Mouse (Mus musculus) MEL (cell line): ENCODE data around the gene Ube2h. TPM values are rescaled to one million over a fixed set of nuclear protein-coding genes. Genes with fewer than 3 reads are reported as not detected.

ENCODE experiments used
- DNase-seq: peaks from one replicate; pipeline ENCODE4 v3.0.0; 2011; ENCODE audit warnings: low read depth, low spot score
- H3K27ac ChIP-seq: 2 replicates; pipeline ENCODE4 v1.5.1; 2012; ENCODE audit warnings: low read depth, mild to moderate bottlenecking, control low read depth, low read length, moderate library complexity; ENCODE audit not compliant: control insufficient read depth
- H3K27me3 ChIP-seq, 2 experiments: fragments of 150-350 bp in 1 of 2; sonication (generic) in 1 of 2; 2 replicates each; pipeline ENCODE4 v1.6.1; 2012; ENCODE audit warnings: low read length in 2 of 2, mild to moderate bottlenecking in 2 of 2, improper control_type of control experiment in 1 of 2, moderate library complexity in 1 of 2; ENCODE audit not compliant: insufficient read depth in 2 of 2, control insufficient read depth in 1 of 2
- H3K36me3 ChIP-seq, 2 experiments: 2 replicates each; pipeline ENCODE4 v1.6.1; 2012 to 2014; ENCODE audit warnings: low read length in 2 of 2, improper control_type of control experiment in 1 of 2, inconsistent platforms in 1 of 2, mild to moderate bottlenecking in 1 of 2; ENCODE audit not compliant: insufficient read depth in 2 of 2, control insufficient read depth in 1 of 2
- H3K4me1 ChIP-seq, 2 experiments: fragments of 150-350 bp in 1 of 2; sonication (generic) in 1 of 2; 2 replicates each; pipeline ENCODE4 v1.6.1; 2012; ENCODE audit warnings: low read length in 2 of 2, improper control_type of control experiment in 1 of 2, mild to moderate bottlenecking in 1 of 2; ENCODE audit not compliant: insufficient read depth in 2 of 2, control insufficient read depth in 1 of 2
- H3K4me3 ChIP-seq, 2 experiments: fragments of 150-350 bp in 1 of 2; sonication (generic) in 1 of 2; 2 replicates each; pipeline ENCODE4 v1.5.1; 2012; ENCODE audit warnings: low read depth in 2 of 2, low read length in 2 of 2, mild to moderate bottlenecking in 2 of 2, moderate library complexity in 2 of 2, control low read depth in 1 of 2, improper control_type of control experiment in 1 of 2; ENCODE audit not compliant: control insufficient read depth in 1 of 2, insufficient read depth in 1 of 2
- H3K79me2 ChIP-seq: 2 replicates; pipeline ENCODE4 v1.6.1; 2012; ENCODE audit warnings: mild to moderate bottlenecking, low read length, moderate library complexity; ENCODE audit not compliant: control insufficient read depth, poor library complexity, insufficient read depth
- H3K9ac ChIP-seq: 2 replicates; pipeline ENCODE4 v1.6.1; 2012; ENCODE audit warnings: low read depth, mild to moderate bottlenecking, control low read depth, low read length, moderate library complexity; ENCODE audit not compliant: control insufficient read depth, poor library complexity, severe bottlenecking
- H3K9me3 ChIP-seq: fragments of 150-350 bp; sonication (generic); replicated peaks from 2 replicates; pipeline ENCODE4 v1.6.1; 2012; ENCODE audit warnings: mild to moderate bottlenecking, low read length, improper control_type of control experiment, moderate library complexity; ENCODE audit not compliant: insufficient read depth
- CHD1 ChIP-seq: IDR thresholded peaks from 2 replicates; pipeline ENCODE4 v1.6.1; 2012; ENCODE audit warnings: low read depth, mild to moderate bottlenecking, inconsistent platforms, low read length, improper control_type of control experiment
- CTCF ChIP-seq, 3 experiments: IDR thresholded peaks in 2 of 3; conservative IDR thresholded peaks in 1 of 3; 2 replicates each; pipeline ENCODE4 v1.5.1; 2011 to 2012; ENCODE audit warnings: low read length in 3 of 3, low read depth in 2 of 3, mild to moderate bottlenecking in 2 of 3, improper control_type of control experiment in 1 of 3, inconsistent platforms in 1 of 3, mixed read lengths in 1 of 3, moderate library complexity in 1 of 3; ENCODE audit not compliant: control insufficient read depth in 1 of 3, insufficient read depth in 1 of 3, poor library complexity in 1 of 3, severe bottlenecking in 1 of 3
- EP300 ChIP-seq, 2 experiments: IDR thresholded peaks; 2 replicates each; pipeline ENCODE4 v1.6.1; 2011; ENCODE audit warnings: improper control_type of control experiment in 2 of 2, low read length in 2 of 2, low read depth in 1 of 2, mild to moderate bottlenecking in 1 of 2
- ETS1 ChIP-seq: IDR thresholded peaks from 2 replicates; pipeline ENCODE4 v1.6.1; 2012; ENCODE audit warnings: low read depth, mild to moderate bottlenecking, inconsistent platforms, low read length, improper control_type of control experiment, moderate library complexity
- MAFK ChIP-seq: IDR thresholded peaks from 2 replicates; pipeline ENCODE4 v1.6.1; 2011; ENCODE audit warnings: low read depth, mild to moderate bottlenecking, low read length, improper control_type of control experiment, borderline replicate concordance
- MAZ ChIP-seq: IDR thresholded peaks from 2 replicates; pipeline ENCODE4 v1.6.1; 2012; ENCODE audit warnings: low read depth, mild to moderate bottlenecking, inconsistent platforms, low read length, improper control_type of control experiment
- MEF2A ChIP-seq: IDR thresholded peaks from 2 replicates; pipeline ENCODE4 v1.6.1; 2014; ENCODE audit warnings: low read depth, mild to moderate bottlenecking, inconsistent platforms, low read length, improper control_type of control experiment; ENCODE audit not compliant: poor library complexity, insufficient replicate concordance, severe bottlenecking; ENCODE audit errors: extremely low read depth
- MXI1 ChIP-seq: IDR thresholded peaks from 2 replicates; pipeline ENCODE4 v1.6.1; 2011; ENCODE audit warnings: mild to moderate bottlenecking, low read depth, low read length, improper control_type of control experiment
- MYB ChIP-seq: IDR thresholded peaks from 2 replicates; pipeline ENCODE4 v1.6.1; 2011; ENCODE audit warnings: mild to moderate bottlenecking, low read depth, low read length, improper control_type of control experiment
- POLR2AphosphoS2 ChIP-seq: IDR thresholded peaks from 2 replicates; pipeline ENCODE4 v1.6.1; 2011; ENCODE audit warnings: low read length, improper control_type of control experiment
- POLR2AphosphoS5 ChIP-seq: IDR thresholded peaks from 2 replicates; pipeline ENCODE4 v1.6.1; 2012; ENCODE audit warnings: low read depth, borderline replicate concordance, mild to moderate bottlenecking, inconsistent platforms, low read length, moderate library complexity, mixed read lengths
- RCOR1 ChIP-seq: IDR thresholded peaks from 2 replicates; pipeline ENCODE4 v1.6.1; 2012; ENCODE audit warnings: low read depth, mild to moderate bottlenecking, inconsistent platforms, low read length, improper control_type of control experiment
- SIN3A ChIP-seq: IDR thresholded peaks from 2 replicates; pipeline ENCODE4 v1.6.1; 2012; ENCODE audit warnings: low read length, improper control_type of control experiment, inconsistent platforms
- TAL1 ChIP-seq: IDR thresholded peaks from 2 replicates; pipeline ENCODE4 v1.6.1; 2012; ENCODE audit warnings: mild to moderate bottlenecking, inconsistent platforms, low read length, moderate library complexity, mixed read lengths
- TBP ChIP-seq: IDR thresholded peaks from 2 replicates; pipeline ENCODE4 v1.8.0; 2011; ENCODE audit warnings: low read depth, low read length, improper control_type of control experiment
- TCF12 ChIP-seq: IDR thresholded peaks from 2 replicates; pipeline ENCODE4 v1.6.1; 2014; ENCODE audit warnings: low read depth, mild to moderate bottlenecking, inconsistent platforms, low read length, improper control_type of control experiment, moderate library complexity
- ZC3H11A ChIP-seq: IDR thresholded peaks from 2 replicates; pipeline ENCODE4 v1.6.1; 2012; ENCODE audit warnings: low read depth, mild to moderate bottlenecking, inconsistent platforms, low read length, improper control_type of control experiment
- ZMIZ1 ChIP-seq: IDR thresholded peaks from 2 replicates; pipeline ENCODE4 v1.6.1; 2012; ENCODE audit warnings: low read depth, mild to moderate bottlenecking, inconsistent platforms, low read length, improper control_type of control experiment, moderate library complexity
- ZNF384 ChIP-seq: IDR thresholded peaks from 2 replicates; pipeline ENCODE4 v1.6.1; 2012; ENCODE audit warnings: low read depth, mild to moderate bottlenecking, inconsistent platforms, low read length, improper control_type of control experiment
- polyA plus RNA-seq, 2 experiments: library from polyadenylated mRNA; stranded (reverse) in 1 of 2; unstranded in 1 of 2; fragments of >175 nt in 1 of 2; fragments of >200 nt in 1 of 2; gene quantifications; 2 replicates each; pipeline versions ENCODE4 v1.2.1 to v1.2.4; 2012; ENCODE audit warnings: low replicate concordance in 2 of 2, low read depth in 1 of 2; ENCODE audit not compliant: insufficient read length in 2 of 2, insufficient read depth in 1 of 2, missing spikeins in 1 of 2
- total RNA-seq: library from RNA; depleted of rRNA; stranded (reverse); fragments of 300-350 nt; gene quantifications from 2 replicates; pipeline ENCODE4 v1.2.3, GENCODE M21; 2012

The Ube2h gene
- total and polyA plus RNA-seq, 3 experiments = 4.2 to 7.4 TPM; not detected in 1

DNA sequence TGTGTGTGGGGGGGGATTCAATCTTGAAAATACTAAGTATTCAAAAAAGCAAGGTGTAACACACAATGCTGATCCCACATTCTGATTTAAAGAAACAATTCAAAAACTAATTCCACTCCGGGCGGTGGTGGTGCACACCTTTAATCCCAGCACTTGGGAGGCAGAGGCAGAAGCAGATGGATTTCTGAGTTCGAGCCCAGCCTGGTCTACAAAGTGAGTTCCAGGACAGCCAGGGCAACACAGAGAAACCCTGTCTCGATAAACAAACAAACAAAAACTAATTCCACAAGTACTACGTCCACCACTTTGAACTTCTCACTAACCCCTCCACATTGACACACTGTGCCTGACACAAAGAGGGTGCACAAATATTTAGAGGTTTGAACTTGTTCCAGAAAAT, 4.7 kb downstream of the Ube2h start:
- no peak overlapping the region for H3K27ac ChIP-seq
- no peak overlapping the region for H3K4me3 ChIP-seq

DNA sequence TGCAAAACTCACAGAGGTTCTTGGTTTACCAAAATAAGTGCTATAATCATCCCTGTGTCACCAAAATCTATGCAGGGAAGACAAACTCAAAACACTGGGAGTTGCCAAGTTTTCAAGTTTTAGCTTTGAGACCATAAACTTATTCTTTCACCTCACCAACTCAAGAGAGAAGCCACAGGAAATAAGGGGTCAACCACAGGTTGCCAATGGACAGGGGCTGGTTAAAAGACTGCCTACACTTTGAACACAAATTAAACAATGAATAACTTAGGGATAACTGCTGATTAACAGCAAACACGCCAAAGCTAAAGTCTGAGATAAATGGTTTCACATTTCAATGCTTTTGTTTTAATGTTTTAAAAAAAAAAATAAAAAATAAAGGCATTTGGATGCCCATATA, 5.2 kb downstream of the Ube2h start:
- H3K4me3 ChIP-seq = no peak overlapping the region
- no peaks in the 10 kb centered on the region for H3K27me3 ChIP-seq
- no peak for TF ChIP-seq TAL1
- no peak for TF ChIP-seq ZMIZ1
- TF ChIP-seq ZC3H11A = no peak
- no peak for TF ChIP-seq TCF12
- TF ChIP-seq MEF2A = no peak
- no peak for TF ChIP-seq CHD1
- peaks cover 2 to 5% of the 10 kb centered on the region in 2 experiments; a peak in 1 of 4 replicates for H3K4me1 ChIP-seq
- H3K9ac ChIP-seq = no peak overlapping the region
- H3K27ac ChIP-seq = no peak overlapping the region
- no peak for DNase-seq
- no peaks in the 10 kb centered on the region for H3K9me3 ChIP-seq
- no peaks in the 10 kb centered on the region for H3K79me2 ChIP-seq
- H3K36me3 ChIP-seq = peaks cover 0 to 3% of the 10 kb centered on the region in 2 experiments; a peak in 2 of 4 replicates

More for the DNA sequence above, 4.7 kb downstream of the Ube2h start:
- Histone ChIP-seq H3K9me3 (no peaks in the 10 kb centered on the region), H3K36me3 (peaks cover 0 to 3% of the 10 kb centered on the region in 2 experiments; a peak in 2 of 4 replicates), H3K79me2 (no peaks in the 10 kb centered on the region), H3K9ac (no peak overlapping the region), H3K4me1 (peaks cover 2 to 7% of the 10 kb centered on the region in 2 experiments; a peak in 1 of 4 replicates), H3K27me3 (no peaks in the 10 kb centered on the region)
- TF ChIP-seq MAZ (no peak), CHD1 (no peak), SIN3A (no peak), CTCF (IDR thresholded peaks at IDR 0.05 in 2 of 3, conservative IDR thresholded peaks at IDR 0.05 in 1 of 3; ENCODE audit: control insufficient read depth in 1 of 3, insufficient read depth in 1 of 3, low read depth in 2 of 3, low read length in 3 of 3, poor library complexity in 1 of 3, severe bottlenecking in 1 of 3) (no peak), TCF12 (no peak), ETS1 (no peak), MYB (no peak), ZC3H11A (no peak), RCOR1 (no peak), MXI1 (no peak), TBP (no peak), ZNF384 (no peak), POLR2AphosphoS5 (no peak), MAFK (no peak), POLR2AphosphoS2 (no peak), EP300 (IDR thresholded peaks at IDR 0.05; ENCODE audit: low read depth in 1 of 2, low read length in 2 of 2) (no peak), MEF2A (no peak)
- DNase-seq = no peak
